Mouse (Mus musculus) heart, adult 9 months (tissue): Measurements from ENCODE around the gene Aldh3a1.
"Not testable (repeated sequence)": the region's sequence is repeated elsewhere in the genome, so short reads cannot be mapped to it uniquely, and the experiment has no call there.

Experiments
- DNase-seq, 2 experiments: peaks; one replicate each; pipeline ENCODE4 v3.0.0; 2022; ENCODE audit warnings: low spot score in 2 of 2

Gene Aldh3a1

DNA sequence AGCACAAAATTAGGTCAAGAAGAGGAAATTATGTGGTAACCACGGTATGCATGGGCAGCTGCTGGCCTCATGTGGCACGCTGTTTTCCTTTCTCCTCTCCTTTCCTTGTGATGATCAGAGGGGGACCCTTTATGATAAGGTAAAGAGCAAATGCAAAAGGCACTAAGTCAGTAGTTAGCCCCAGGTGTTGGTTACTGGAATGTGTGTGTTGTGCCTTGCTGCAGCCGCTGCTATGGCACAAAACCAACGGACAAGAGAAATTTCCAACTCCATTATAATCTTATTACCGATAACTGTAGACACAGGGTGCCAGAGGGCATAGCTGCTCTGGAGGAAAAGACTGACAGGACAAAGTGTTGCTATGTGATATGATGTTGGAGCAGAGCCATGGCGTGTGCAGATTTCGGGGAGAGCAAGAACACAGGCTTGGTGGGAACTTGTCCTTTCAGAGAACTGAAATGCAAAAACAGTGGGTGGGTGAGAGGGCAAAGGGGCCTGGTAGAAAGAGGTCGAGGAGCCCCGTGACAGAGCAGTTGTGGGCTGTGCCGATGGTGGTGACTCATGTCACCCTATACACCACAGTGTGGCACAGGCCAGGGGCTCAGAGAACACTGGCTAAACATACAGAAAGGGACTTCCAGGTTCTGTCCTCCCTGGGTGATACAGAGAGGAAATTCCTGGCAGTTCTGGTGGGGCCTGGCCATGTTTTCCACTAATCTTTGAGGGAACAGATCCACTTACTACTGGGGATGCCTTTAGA, at the start of gene Aldh3a1:
Gene Aldh3a1 (plus strand): TSS at position 51 of the 760 bp plus-strand sequence.
- DNase-seq, result no peak

- DNase-seq, result no peak
These were observed 49.2 kb upstream of the Aldh3a1 start for GRCm38 (mm10) chr11:61158141-61158540.

DNA sequence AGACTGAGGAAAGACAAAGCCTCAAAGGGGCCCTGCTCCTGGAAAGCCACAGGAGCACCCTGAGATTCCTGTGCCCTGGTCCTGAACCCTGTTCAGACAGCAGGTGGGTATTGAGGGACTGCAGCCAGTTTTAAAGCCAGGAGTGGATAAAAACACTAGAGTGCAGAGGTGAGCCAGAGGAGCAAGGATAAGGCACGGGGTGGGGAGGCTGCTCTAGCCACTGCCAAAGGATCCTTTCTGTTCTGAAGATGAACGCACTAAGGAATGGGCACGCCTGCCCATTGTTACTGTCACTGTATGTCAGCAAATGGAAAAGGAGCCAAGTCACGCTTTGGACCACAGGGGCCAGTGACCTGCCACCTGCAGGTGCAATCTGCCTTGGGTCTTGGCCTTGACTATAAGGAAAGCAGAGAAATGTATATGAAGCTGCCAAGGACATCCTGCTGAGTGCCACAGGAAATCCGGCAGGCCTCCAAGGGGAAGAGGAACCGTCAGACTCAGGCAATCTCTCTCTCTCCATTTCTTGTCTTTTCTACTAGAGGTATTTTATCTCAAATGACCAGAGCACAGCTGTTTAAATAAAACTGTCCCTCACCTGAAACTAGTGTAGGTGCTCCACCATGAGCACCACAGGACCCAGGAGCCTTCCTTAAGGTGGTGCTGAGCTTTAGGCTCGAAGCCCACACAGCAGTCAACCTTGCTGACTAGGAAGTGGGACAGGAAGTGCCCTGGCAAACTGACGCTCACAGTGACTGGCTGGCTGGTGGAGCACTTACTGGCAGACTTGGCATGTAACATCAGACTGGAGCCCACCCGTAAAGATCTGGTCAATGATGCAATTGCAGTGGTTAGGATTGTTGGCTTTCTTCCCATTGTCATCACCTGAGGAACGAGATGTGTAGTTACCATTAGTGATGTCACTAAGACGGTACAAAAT, 47.3 kb upstream of the Aldh3a1 start:
- DNase-seq, result no peak

DNA sequence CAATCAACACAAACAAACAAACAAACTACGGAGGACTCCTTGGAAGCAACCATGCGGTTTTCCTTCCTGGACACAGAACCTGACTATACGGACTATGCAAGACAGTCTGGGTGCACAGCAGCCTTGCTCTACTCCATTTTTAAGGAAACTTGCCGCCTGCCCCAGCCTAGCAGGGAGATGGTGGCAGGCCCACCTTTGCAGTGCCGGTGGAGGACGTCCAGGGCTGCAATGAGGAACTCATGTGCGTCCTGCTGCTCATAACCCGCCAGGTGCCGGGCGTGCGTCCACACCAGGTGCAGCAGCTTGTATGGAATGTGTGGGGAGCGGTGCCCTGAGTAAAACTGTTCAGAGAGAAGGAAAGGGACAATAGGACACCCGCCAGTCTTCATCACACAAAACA, 46.2 kb upstream of the Aldh3a1 start:
- no peak for DNase-seq

- DNase-seq, result no peak
These were observed 44.6 kb upstream of the Aldh3a1 start for GRCm38 (mm10) chr11:61162776-61163175.

- no peak for DNase-seq
These were observed 44.0 kb upstream of the Aldh3a1 start for GRCm38 (mm10) chr11:61163341-61163740.

- no peak for DNase-seq
These were observed 43.0 kb upstream of the Aldh3a1 start for GRCm38 (mm10) chr11:61164366-61164765.

GRCm38 (mm10) chr11:61164881-61165280, 42.5 kb upstream of the Aldh3a1 start:
- no peak for DNase-seq

- DNase-seq, result no peak
These were observed 37.2 kb upstream of the Aldh3a1 start for GRCm38 (mm10) chr11:61170184-61170583.

DNA sequence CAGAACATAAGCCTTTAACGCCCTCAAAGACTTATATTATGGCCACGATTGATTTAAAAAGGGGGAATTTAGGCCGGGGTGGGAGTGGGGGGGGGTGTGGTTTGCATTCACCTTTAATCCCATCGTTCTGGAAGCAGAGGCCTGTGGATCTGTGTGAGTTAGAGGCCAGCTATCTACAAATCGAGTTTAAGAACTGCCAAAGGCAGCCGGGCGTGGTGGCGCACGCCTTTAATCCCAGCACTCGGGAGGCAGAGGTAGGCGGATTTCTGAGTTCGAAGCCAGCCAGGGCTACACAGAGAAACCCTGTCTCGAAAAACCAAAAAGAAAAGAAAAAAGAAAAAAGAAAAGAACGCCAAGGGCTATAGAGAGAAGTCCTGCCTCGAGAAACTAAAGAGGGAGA, 33.9 kb upstream of the Aldh3a1 start:
- DNase-seq, result not testable (repeated sequence)

DNA sequence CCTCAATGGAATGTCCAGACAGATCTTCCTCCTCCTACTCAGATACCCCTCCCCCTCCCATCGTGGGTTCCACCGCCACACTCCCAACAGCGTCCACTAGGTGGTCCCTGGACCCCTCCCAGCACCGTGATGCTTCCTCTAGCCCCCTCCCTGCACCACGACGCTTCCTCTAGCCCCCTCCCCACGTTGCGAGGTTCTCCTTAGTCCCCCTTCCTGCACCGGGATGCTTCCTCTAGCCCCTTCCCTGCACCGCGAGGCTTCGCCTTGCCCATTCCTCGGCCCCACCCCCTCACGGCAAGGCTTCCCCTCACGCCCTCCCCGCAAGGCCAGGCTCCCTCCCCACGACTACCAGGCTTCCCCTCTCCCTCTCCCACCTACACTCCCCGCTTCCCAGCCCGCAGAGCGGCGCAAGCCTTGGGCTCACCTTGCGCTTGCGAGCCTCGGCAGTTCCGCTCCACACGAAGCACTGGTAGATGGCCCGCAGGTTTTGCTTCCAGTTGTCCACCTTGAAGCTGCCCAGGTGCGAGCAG, 33.0 kb upstream of the Aldh3a1 start:
- DNase-seq, result no peak

- DNase-seq, result peak; percentile 100
These were observed 32.3 kb upstream of the Aldh3a1 start, which contains the start of gene Usp22 for GRCm38 (mm10) chr11:61174821-61175658. Usp22 (minus strand) TSS chr11:61175055.

GRCm38 (mm10) chr11:61175778-61176177, 31.6 kb upstream of the Aldh3a1 start:
- DNase-seq, result no peak

- DNase-seq, result no peak
These were observed 31.0 kb upstream of the Aldh3a1 start for GRCm38 (mm10) chr11:61176321-61176720.

DNA sequence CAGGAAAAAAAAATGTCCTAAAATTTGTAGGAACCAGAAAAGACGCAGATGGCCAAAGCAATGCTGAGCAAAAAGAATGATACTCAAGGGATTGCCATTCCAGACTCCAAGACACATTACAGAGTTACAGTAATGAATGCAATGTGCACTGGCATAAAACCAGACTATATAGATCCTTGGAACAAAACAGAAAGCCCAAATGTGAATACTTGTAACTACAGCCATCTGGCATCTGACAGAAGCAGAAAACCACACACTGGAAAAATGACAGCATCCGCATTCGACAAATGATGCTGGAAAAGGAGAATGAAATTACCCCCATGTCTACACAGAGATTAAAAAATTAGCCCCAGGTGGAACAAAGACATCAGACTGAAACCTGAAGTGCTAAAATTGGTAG, 27.0 kb upstream of the Aldh3a1 start:
- no peak for DNase-seq

DNA sequence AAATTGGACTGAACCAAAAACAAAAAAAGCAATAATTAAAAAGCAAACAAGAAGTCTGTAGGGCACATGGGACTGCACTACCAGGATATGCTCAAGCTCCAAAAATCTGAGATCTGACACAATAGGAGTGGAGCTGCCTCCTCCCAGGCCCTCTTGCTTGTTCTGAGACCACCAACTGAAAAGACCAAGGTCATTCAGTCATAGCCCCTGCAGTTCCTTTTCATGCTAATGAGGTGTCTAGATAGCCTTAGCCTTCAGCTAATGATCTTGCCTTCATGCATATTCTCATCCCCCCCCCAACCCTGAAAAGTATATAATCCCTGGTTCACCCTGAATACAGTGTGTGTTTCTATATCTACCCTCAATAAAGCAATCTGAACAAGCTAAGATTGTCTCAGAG, 25.7 kb upstream of the Aldh3a1 start:
- DNase-seq, result no peak

GRCm38 (mm10) chr11:61183820-61184219, 23.5 kb upstream of the Aldh3a1 start:
- no peak for DNase-seq

GRCm38 (mm10) chr11:61190776-61191175, 16.6 kb upstream of the Aldh3a1 start:
- no peak for DNase-seq

DNA sequence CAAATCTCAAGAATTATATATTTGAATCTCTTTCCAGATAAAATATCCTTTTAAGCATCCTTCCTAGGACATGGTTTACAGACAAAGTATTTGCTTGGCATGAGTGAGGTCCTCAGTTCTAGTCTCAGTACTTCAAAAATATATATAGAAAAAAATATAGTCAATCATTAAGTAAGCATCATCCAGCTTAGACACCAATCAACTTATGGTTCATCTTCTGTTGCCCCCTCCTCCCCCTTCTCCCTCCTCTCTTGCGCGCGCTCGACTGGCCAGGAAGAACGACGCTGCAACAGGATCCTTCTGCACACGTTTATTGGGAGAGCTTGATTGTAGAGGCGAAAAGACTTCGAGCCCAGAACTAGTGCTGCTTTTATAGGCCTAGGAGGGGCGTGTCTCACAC, 15.2 kb upstream of the Aldh3a1 start:
- not testable (repeated sequence) for DNase-seq

DNA sequence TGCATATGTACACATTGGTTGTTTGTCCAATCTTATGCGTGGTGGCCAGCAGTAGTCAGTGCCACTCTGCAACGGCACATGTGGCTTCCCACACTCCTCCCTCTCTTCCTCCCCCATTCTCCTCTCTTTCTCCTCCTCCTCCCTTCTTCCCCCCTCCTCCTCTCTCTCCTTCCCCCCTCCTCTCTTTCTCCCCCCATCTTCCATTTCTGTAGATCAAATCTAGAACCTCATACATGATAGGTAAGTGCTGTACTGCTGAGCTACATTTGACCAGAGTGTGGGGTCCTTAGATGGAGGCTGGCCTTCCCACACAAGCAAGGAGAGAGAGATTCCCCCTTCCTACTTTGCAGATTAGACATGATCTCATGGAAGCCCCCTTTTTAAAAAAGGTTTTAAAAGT, 14.6 kb upstream of the Aldh3a1 start:
- no peak for DNase-seq

DNA sequence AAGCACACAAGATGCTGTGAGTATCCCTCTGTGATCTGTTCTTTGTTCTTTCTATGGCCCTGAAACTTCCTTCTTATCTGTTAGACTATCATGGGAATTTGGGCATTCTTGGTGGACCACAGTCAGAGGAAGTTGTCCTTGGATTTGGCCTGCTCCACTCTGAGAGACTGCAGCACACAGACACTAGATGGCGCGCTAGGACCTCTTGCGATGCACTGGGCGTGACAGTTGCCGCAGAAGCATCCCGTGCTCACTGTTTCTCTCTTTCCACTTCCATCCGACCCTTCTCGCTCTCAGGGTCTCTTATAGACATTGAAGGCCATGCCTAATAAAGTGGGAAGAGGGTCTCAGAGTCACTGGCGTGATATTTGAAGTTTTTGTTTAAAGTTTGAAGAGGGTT, 13.9 kb upstream of the Aldh3a1 start:
- DNase-seq, result peak; percentile 56 to 78
